Mouse (Mus musculus) cortical plate, adult 2 months (tissue): ENCODE data around the gene Tmem259. TPM values are rescaled to one million over a fixed set of nuclear protein-coding genes. Genes with fewer than 3 reads are reported as not detected.

ENCODE experiments used
- H3K27ac ChIP-seq: fragments of 200-500 bp; 2 replicates; pipeline ENCODE4 v1.5.1; 2012; ENCODE audit warnings: low read length, control low read depth, inconsistent platforms; ENCODE audit not compliant: insufficient read depth
- H3K4me1 ChIP-seq: fragments of 200-500 bp; 2 replicates; pipeline ENCODE4 v1.6.1; 2011; ENCODE audit warnings: low read length; ENCODE audit not compliant: control insufficient read depth, insufficient read depth
- H3K4me3 ChIP-seq: fragments of 200-500 bp; 2 replicates; pipeline ENCODE4 v1.5.1; 2011; ENCODE audit warnings: mild to moderate bottlenecking, low read length, control low read depth; ENCODE audit not compliant: insufficient read depth
- CTCF ChIP-seq: fragments of 200-500 bp; IDR thresholded peaks from 2 replicates; pipeline ENCODE4 v1.5.1; 2011; ENCODE audit warnings: mild to moderate bottlenecking, control low read depth, low read length; ENCODE audit not compliant: insufficient read depth; ENCODE audit errors: extremely low read depth
- POLR2A ChIP-seq: fragments of 200-500 bp; IDR thresholded peaks from 2 replicates; pipeline ENCODE4 v1.6.1; 2011; ENCODE audit warnings: mild to moderate bottlenecking, low read length, control low read depth; ENCODE audit not compliant: insufficient read depth; ENCODE audit errors: extremely low read depth
- polyA plus RNA-seq: library from polyadenylated mRNA; depleted of rRNA; stranded (reverse); fragments of >200 nt; gene quantifications from 2 replicates; pipeline ENCODE4 v1.2.3, GENCODE M21; 2012

Gene Tmem259
- polyA plus RNA-seq, 1 experiment = 168 TPM

DNA sequence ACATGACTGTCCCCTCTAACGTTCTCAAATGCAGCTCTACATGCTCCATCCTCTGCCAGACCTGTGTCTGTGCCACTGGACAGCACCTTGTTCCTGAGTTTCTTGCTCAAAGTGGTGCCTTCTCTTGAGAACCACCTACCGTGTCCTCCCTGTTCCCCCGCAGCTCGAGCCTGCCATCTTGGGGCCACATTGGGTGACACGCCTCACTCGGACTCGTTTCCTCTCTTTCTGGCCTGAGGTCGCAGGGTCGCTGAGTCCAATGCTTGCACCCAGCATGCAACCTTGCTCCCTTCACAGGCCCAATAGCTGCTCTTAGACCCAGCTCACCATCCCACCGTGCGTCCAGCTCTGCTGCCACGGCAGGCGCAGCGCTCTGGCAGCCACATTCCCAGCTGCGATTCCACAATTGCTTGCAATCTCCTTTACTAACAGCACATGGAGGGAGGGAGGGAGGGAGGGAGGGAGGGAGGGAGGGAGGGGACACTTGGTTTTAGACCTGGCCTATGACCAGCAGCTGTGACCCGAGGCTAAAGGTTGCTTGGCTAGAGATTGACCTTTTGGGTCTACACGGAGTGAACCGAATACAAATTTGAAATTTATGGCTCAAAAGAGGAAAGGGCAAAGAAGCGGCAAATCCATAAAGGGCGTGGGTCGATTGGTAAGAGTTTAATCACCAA lies 25.9 kb downstream of the Tmem259 start:
- Histone ChIP-seq H3K4me1 (0 out of 2 replicates have a peak, but pooled peaks cover 2% of the 10 kb centered on the region), H3K4me3 (no peak overlapping the region), H3K27ac (no peak overlapping the region)
- TF ChIP-seq CTCF (peak; percentile 90), POLR2A (no peak)

DNA sequence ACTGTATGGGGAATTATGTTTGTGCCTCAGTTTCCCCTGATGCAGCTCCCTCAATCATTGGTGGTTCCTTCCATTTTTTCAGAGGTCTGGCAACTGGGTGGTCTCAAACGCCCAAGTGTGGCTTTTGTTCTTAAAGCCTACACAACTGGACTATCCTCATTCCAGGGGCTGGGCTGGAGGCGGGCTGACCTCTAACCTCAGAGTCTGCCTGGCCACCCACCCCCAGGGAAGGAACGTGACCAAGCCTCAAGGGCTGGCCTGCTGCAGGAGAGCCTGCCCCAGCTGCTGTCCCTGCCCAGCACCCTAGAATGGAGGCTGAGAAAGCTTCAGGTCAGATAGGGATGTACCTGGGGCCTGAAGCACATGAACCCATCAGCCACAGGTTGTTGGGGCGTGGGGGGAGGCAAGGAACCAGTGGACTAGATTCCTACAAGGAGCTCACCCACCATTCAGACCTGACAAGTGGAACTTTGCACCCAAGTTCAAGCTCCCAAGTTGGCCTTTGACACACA lies 27.4 kb downstream of the Tmem259 start:
- TF ChIP-seq CTCF = no peak
- TF ChIP-seq POLR2A = no peak

DNA sequence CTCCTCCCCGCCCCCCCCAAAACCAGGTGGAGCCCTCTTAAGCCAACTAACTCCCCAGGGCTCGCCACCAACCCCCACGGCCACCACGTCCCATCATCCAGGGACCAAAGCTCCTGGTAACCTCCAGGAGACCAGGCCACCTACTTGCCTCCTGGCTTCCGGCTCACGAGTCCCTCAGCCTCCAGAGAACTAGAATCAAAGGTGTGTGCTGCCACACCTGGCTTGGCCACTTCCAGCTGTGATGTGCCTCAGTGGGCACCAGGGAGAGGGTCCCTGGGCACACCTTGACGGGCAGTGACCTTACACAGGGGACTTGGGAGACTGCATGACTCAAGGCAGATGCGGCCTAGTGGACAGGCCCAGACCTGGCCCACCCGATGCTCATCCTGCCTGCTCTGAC lies 28.4 kb downstream of the Tmem259 start:
- no peak for TF ChIP-seq POLR2A
- TF ChIP-seq CTCF = no peak

More for the DNA sequence above, 27.4 kb downstream of the Tmem259 start:
- Histone ChIP-seq H3K4me3 (no peak overlapping the region), H3K4me1 (0 out of 2 replicates have a peak, but pooled peaks cover 2% of the 10 kb centered on the region), H3K27ac (no peak overlapping the region)

DNA sequence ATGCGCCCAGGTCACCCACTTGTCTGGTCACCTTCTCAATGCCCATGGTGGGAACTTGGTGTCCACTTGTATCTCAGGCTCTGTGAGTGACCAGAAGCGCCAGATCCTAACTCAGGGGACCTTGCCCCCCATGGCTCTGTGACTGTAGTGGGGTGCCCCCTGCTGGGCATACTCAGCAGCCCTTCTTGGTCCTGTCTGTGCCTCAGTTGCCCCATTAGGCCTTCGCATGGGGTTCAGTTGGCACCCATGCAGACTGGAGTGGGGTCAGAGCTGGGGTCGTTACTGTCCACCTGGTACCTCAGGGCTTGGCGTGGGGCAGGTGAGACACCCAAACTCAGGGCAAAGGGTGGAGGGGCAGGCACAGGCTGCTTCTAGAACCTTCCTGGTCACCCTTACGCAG lies 30.2 kb downstream of the Tmem259 start:
- Histone ChIP-seq H3K4me1 (no peaks in the 10 kb centered on the region), H3K4me3 (no peak overlapping the region), H3K27ac (no peak overlapping the region)
- TF ChIP-seq POLR2A (no peak), CTCF (peak; percentile 54)

More for the DNA sequence above, 28.4 kb downstream of the Tmem259 start:
- H3K4me1 ChIP-seq = no peaks in the 10 kb centered on the region
- H3K4me3 ChIP-seq = no peak overlapping the region
- H3K27ac ChIP-seq = no peak overlapping the region

DNA sequence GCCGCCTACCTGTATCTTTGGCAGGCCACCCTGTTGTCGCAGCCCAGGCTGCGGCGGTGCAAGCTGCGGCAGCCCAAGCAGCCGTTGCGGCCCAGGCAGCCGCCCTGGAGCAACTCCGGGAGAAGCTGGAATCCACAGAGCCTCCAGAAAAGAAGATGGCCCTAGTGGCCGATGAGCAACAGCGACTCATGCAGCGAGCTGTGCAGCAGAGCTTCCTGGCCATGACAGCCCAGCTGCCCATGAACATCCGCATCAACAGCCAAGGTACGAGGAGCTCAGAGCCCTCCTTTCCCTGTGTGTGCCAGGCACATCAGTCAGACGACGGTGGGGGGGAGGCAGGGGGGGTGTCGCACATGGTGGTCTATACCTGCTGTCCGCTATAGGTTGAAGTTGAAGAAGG lies 33.5 kb downstream of the Tmem259 start:
- Histone ChIP-seq H3K27ac (no peak overlapping the region), H3K4me1 (no peaks in the 10 kb centered on the region), H3K4me3 (no peak overlapping the region)
- TF ChIP-seq POLR2A (no peak), CTCF (no peak)

DNA sequence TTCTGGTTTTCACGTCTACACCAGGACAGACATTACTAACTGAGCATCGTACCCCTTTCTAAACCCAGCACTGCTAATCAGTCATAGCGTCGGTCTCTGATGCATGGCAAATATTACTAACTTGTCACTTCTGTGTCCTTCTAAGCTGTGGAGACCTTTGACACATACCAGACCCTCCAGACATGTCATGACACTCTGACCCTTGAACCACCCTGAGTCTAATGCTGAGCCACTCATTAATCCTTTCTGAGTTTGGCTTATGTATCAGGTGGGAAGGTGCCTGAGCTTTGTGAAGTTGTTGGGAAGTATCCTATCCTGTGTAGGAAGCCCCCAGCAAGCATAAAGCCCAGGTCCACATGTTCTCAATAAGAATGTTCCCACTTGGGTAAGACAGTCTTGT lies 34.3 kb downstream of the Tmem259 start:
- Histone ChIP-seq H3K27ac (no peak overlapping the region), H3K4me1 (no peaks in the 10 kb centered on the region), H3K4me3 (no peak overlapping the region)
- TF ChIP-seq CTCF = no peak

DNA sequence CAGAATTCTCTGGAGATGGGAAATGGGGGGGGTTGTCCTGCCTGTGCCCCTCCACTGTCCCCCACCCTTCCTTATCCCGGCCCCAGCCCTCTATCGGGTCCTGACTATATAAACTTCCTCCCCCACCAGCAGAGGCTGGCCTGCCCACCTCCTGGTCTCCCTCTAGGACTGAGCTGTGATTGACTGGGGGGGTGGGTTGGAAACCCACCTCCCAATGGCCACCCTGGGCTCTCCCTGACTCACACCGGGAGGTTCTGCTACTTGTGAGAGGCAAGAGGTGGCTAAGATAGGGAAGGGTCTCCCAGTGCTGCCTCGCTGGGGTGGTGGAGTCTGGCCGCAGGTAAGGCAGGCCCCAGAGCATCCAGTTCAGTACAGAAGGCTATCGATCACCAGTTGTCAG lies 36.6 kb downstream of the Tmem259 start:
- no peak overlapping the region for H3K27ac ChIP-seq
- TF ChIP-seq CTCF = no peak
- no peak for TF ChIP-seq POLR2A
- no peaks in the 10 kb centered on the region for H3K4me1 ChIP-seq
- H3K4me3 ChIP-seq = no peak overlapping the region

DNA sequence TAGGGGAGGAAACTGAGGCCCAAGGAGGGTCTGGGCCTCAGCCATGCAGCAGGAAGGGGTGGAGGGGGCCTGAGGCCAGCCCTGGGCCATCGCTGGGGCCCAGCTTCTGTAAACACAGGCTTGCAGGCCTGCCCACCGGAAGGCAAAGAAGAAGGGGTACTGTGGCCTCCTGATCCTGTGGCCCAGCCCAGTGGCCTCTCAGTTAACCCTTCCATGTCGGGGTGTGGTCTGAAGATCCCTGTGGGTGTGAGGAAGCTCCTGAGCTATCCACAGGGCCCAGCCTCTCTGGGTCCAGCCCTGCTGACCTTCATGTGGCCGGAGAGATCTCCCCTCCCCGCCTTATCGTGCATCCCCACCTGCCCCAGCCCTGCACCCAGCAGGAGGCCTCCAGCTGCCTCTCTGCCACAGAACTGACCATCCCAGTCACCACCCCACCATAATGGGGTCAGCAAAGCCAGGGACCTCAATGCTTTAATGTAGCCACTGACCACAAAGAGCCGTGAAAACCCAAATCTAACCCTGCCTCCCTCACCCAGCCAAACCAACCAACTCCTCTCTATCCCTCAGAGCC lies 37.3 kb downstream of the Tmem259 start:
- Histone ChIP-seq H3K4me1 (no peaks in the 10 kb centered on the region), H3K4me3 (no peak overlapping the region), H3K27ac (no peak overlapping the region)
- TF ChIP-seq POLR2A = no peak
- no peak for TF ChIP-seq CTCF

DNA sequence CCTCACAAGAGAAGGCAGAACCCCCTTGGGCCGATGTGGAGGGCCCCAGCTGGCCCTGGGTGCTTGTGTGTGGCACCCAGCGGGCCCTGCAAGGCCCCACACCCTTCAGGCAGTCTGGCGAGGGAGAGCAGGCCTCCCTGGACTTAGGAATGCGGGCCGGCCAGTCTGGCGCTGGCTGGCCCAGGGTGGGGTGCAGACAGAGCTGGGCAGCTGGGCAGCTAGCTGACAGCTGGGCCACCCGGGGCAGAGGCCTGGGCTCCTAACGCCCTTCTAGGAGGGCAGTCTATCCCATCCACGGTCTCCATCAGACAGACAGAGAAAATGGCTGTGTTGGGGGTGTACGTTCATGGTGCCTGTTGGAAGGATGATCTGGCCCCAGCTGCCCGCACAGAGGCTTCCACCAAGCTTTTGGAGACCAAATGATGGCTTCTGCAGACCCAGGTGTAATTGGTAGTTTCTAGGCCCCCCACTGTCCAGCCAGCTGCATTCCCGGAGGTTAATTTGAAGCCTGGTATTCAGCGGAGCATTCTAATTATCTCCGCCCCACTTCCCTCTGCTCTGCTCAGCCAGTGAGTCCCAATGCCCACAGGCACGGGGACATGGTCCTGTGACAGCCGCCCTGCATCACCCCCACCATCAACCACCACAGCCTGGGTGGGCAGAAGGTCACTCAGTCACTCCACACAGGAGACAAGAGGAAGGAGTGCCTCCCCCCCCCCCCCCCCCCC lies 38.5 kb downstream of the Tmem259 start:
- H3K4me1 ChIP-seq = no peaks in the 10 kb centered on the region
- no peak overlapping the region for H3K27ac ChIP-seq
- TF ChIP-seq POLR2A (no peak), CTCF (no peak)
- H3K4me3 ChIP-seq = no peak overlapping the region
